Mouse (Mus musculus): ENCODE measurements around the gene Gtdc1.
"Not testable (repeated sequence)": the region's sequence is repeated elsewhere in the genome, so short reads cannot be mapped to it uniquely, and the experiment has no call there.

Gtdc1 gene

GRCm38 (mm10) chr2:44736618-44737017 is 190.8 kb downstream of the Gtdc1 start:
- DNase-seq = no peak

- no peak for DNase-seq
Observed at GRCm38 (mm10) chr2:44721461-44721860, 206.0 kb downstream of the Gtdc1 start.

GRCm38 (mm10) chr2:44705883-44706615 is 221.4 kb downstream of the Gtdc1 start:
- no peak for DNase-seq

GRCm38 (mm10) chr2:44700276-44700675 is 227.2 kb downstream of the Gtdc1 start:
- no peak for DNase-seq

GRCm38 (mm10) chr2:44696441-44696840 is 231.0 kb downstream of the Gtdc1 start:
- no peak for DNase-seq

- no peak for DNase-seq
Observed at GRCm38 (mm10) chr2:44693898-44694297, 233.6 kb downstream of the Gtdc1 start.

GRCm38 (mm10) chr2:44664049-44664448 is 263.4 kb downstream of the Gtdc1 start:
- no peak for DNase-seq

- no peak for DNase-seq
Observed at GRCm38 (mm10) chr2:44659870-44660269, 267.6 kb downstream of the Gtdc1 start.

- no peak for DNase-seq
Observed at GRCm38 (mm10) chr2:44659011-44659410, 268.4 kb downstream of the Gtdc1 start.

- no peak for DNase-seq
Observed at GRCm38 (mm10) chr2:44648537-44648936, 278.9 kb downstream of the Gtdc1 start.

GRCm38 (mm10) chr2:44646398-44646797 is 281.1 kb downstream of the Gtdc1 start:
- no peak for DNase-seq

- no peak for DNase-seq
Observed at GRCm38 (mm10) chr2:44639370-44639769, 288.1 kb downstream of the Gtdc1 start.

- no peak for DNase-seq
Observed at GRCm38 (mm10) chr2:44638157-44638556, 289.3 kb downstream of the Gtdc1 start.

- DNase-seq = no peak
Observed at GRCm38 (mm10) chr2:44633971-44634370, 293.5 kb downstream of the Gtdc1 start.

GRCm38 (mm10) chr2:44633064-44633463 is 294.4 kb downstream of the Gtdc1 start:
- no peak for DNase-seq

- no peak for DNase-seq
Observed at GRCm38 (mm10) chr2:44632584-44632983, 294.9 kb downstream of the Gtdc1 start.

- no peak for DNase-seq
Observed at GRCm38 (mm10) chr2:44631064-44631463, 296.4 kb downstream of the Gtdc1 start.

GRCm38 (mm10) chr2:44628778-44629177 is 298.7 kb downstream of the Gtdc1 start:
- no peak for DNase-seq

- DNase-seq = no peak
Observed at GRCm38 (mm10) chr2:44625154-44625553, 302.3 kb downstream of the Gtdc1 start.

- no peak for DNase-seq
Observed at GRCm38 (mm10) chr2:44622471-44622870, 305.0 kb downstream of the Gtdc1 start.

GRCm38 (mm10) chr2:44599653-44600052 is 327.8 kb downstream of the Gtdc1 start:
- DNase-seq = not testable (repeated sequence)

- no peak for DNase-seq
Observed at GRCm38 (mm10) chr2:44594276-44594675, 333.2 kb downstream of the Gtdc1 start.

- DNase-seq = no peak
Observed at GRCm38 (mm10) chr2:44590881-44591280, 336.6 kb downstream of the Gtdc1 start.

- no peak for DNase-seq
Observed at GRCm38 (mm10) chr2:44584061-44584460, 343.4 kb downstream of the Gtdc1 start.

- no peak for DNase-seq
Observed at GRCm38 (mm10) chr2:44583491-44583890, 344.0 kb downstream of the Gtdc1 start.
